Mouse (Mus musculus) kidney, adult 9 months (tissue): ENCODE measurements at regions not wholly inside any gene's neighbourhood (a gene's known extent, or its start where the extent isn't known, plus 50 kb on each side); places are given as distances from the start of the nearest gene placed in this dataset.
"Not testable (repeated sequence)": the region's sequence is repeated elsewhere in the genome, so short reads cannot be mapped to it uniquely, and the experiment has no call there.

Experiments used
- DNase-seq: peaks from one replicate; pipeline ENCODE4 v3.0.0; 2022

GRCm38 (mm10) chr9:51664876-51665275 lies 100.3 kb upstream of the Arhgap20 start:
- DNase-seq: no peak

- DNase-seq: not testable (repeated sequence)
Observed at GRCm38 (mm10) chr9:51668976-51669375, 96.2 kb upstream of the Arhgap20 start.

GRCm38 (mm10) chr9:51670531-51670930 lies 94.6 kb upstream of the Arhgap20 start:
- no peak for DNase-seq

- no peak for DNase-seq
Observed at GRCm38 (mm10) chr9:51686536-51686935, 78.6 kb upstream of the Arhgap20 start.

- DNase-seq: no peak
Observed at GRCm38 (mm10) chr9:51714326-51714725, 50.8 kb upstream of the Arhgap20 start.
